Mouse (Mus musculus) midbrain, postnatal 0 days (tissue): ENCODE results near the gene Ube2d1. TPM values are rescaled to one million over a fixed set of nuclear protein-coding genes. Genes with fewer than 3 reads are reported as not detected.

Experiments
- ATAC-seq: fragments of 200-750 bp; cut with Nextera tagmentation; 2 replicates; pipeline ENCODE4 v1.8.0; 2017; ENCODE audit warnings: moderate number of reproducible peaks, mild to moderate bottlenecking, moderate TSS enrichment, moderate library complexity; ENCODE audit not compliant: low FRiP score
- DNase-seq: peaks from one replicate; pipeline ENCODE4 v3.0.0-alpha.2; 2015; ENCODE audit warnings: low spot score
- H3K27ac ChIP-seq: fragments of 300-500 bp; sonication (generic); 2 replicates; pipeline ENCODE4 v1.5.1; 2014; ENCODE audit warnings: low read depth, mild to moderate bottlenecking, low read length, mixed read lengths
- H3K27me3 ChIP-seq: fragments of 300-500 bp; sonication (generic); 2 replicates; pipeline ENCODE4 v1.6.1; 2014; ENCODE audit warnings: low read length, control low read depth, mixed read lengths; ENCODE audit not compliant: insufficient read depth
- H3K36me3 ChIP-seq: fragments of 300-500 bp; sonication (generic); 2 replicates; pipeline ENCODE4 v1.6.1; 2014; ENCODE audit warnings: low read length, control low read depth, mixed read lengths; ENCODE audit not compliant: insufficient read depth
- H3K4me1 ChIP-seq: fragments of 300-500 bp; sonication (generic); 2 replicates; pipeline ENCODE4 v1.6.1; 2014; ENCODE audit warnings: mild to moderate bottlenecking, control low read depth, antibody characterized with exemption, low read length, mixed read lengths; ENCODE audit not compliant: insufficient read depth
- H3K4me2 ChIP-seq: fragments of 300-500 bp; sonication (generic); 2 replicates; pipeline ENCODE4 v1.6.1; 2014; ENCODE audit warnings: low read depth, mild to moderate bottlenecking, low read length, mixed read lengths; ENCODE audit not compliant: poor library complexity, severe bottlenecking
- H3K4me3 ChIP-seq: fragments of 300-500 bp; sonication (generic); 2 replicates; pipeline ENCODE4 v1.5.1; 2014; ENCODE audit warnings: low read depth, mild to moderate bottlenecking, low read length, moderate library complexity
- H3K9ac ChIP-seq: fragments of 300-500 bp; sonication (generic); replicated peaks from 2 replicates; pipeline ENCODE4 v1.6.1; 2014; ENCODE audit warnings: mild to moderate bottlenecking, low read length, moderate library complexity, mixed read lengths; ENCODE audit not compliant: poor library complexity, severe bottlenecking
- H3K9me3 ChIP-seq: fragments of 300-500 bp; sonication (generic); 2 replicates; pipeline ENCODE4 v1.6.1; 2016; ENCODE audit warnings: low read length, control low read depth
- CTCF ChIP-seq: IDR thresholded peaks from 2 replicates; pipeline ENCODE4 v1.5.1; 2016; ENCODE audit warnings: antibody characterized with exemption, mild to moderate bottlenecking
- WGBS: fragments of 180-500 bp; shearing (Covaris S2); extraction: QIAGEN DNeasy Blood & Tissue Kit; methylation state at CpG from one replicate; pipeline ENCODE4 v1.1.7; 2014; 5-methylcytosine and 5-hydroxymethylcytosine counted together
- polyA plus RNA-seq: library from polyadenylated mRNA; unstranded; fragments of >200 nt; fragmentation: Nextera tagmentation; extraction: Ambion mirVana; gene quantifications from 2 replicates; pipeline ENCODE4 v1.2.1, GENCODE M21; 2015
- total RNA-seq: library from RNA; depleted of rRNA; stranded (reverse); fragments of >200 nt; gene quantifications from 2 replicates; pipeline ENCODE4 v1.2.3, GENCODE M21; 2014

Gene Ube2d1
- total and polyA plus RNA-seq, 2 experiments from 2014 or later = 100 to 179 TPM

- ATAC-seq (no peak), DNase-seq (no peak)
- Histone ChIP-seq H3K4me1 (no peaks in the 10 kb centered on the region), H3K27me3 (no peaks in the 10 kb centered on the region), H3K36me3 (peaks cover 13% of the 10 kb centered on the region), H3K27ac (no peak overlapping the region), H3K9me3 (no peaks in the 10 kb centered on the region), H3K4me3 (no peak overlapping the region), H3K9ac (no peak overlapping the region), H3K4me2 (no peak overlapping the region)
- 86% methylated on average over 5 of the region's 5 CpGs for WGBS
- no peak for TF ChIP-seq CTCF
Observed at GRCm38 (mm10) chr10:71251256-71251655, 33.8 kb downstream of the Ube2d1 start.

- Histone ChIP-seq H3K27ac (no peak overlapping the region), H3K4me1 (no peaks in the 10 kb centered on the region), H3K27me3 (no peaks in the 10 kb centered on the region), H3K4me2 (no peak overlapping the region), H3K36me3 (peaks cover 9% of the 10 kb centered on the region), H3K9me3 (no peaks in the 10 kb centered on the region), H3K9ac (no peak overlapping the region), H3K4me3 (no peak overlapping the region)
- WGBS = 82% methylated on average over 17 of the region's 17 CpGs
- no peak for DNase-seq
- no peak for TF ChIP-seq CTCF
- ATAC-seq = no peak
Observed at GRCm38 (mm10) chr10:71250472-71250871, 34.6 kb downstream of the Ube2d1 start.

- 84% methylated on average over 10 of the region's 10 CpGs for WGBS
- no peak for TF ChIP-seq CTCF
- H3K27me3 ChIP-seq = no peaks in the 10 kb centered on the region
- no peak for ATAC-seq
- 0 out of 2 replicates have a peak, but pooled peaks cover 1% of the 10 kb centered on the region for H3K36me3 ChIP-seq
- H3K27ac ChIP-seq = no peak overlapping the region
- H3K9me3 ChIP-seq = no peaks in the 10 kb centered on the region
- DNase-seq = no peak
- H3K4me3 ChIP-seq = no peak overlapping the region
- no peaks in the 10 kb centered on the region for H3K4me1 ChIP-seq
- no peak overlapping the region for H3K9ac ChIP-seq
- H3K4me2 ChIP-seq = no peak overlapping the region
Observed at GRCm38 (mm10) chr10:71249086-71249880, 35.8 kb downstream of the Ube2d1 start.

- 51% methylated on average over 7 of the region's 7 CpGs for WGBS
- no peak for DNase-seq
- Histone ChIP-seq H3K9ac (no peak overlapping the region), H3K4me3 (no peak overlapping the region), H3K9me3 (no peaks in the 10 kb centered on the region), H3K4me2 (no peak overlapping the region), H3K27me3 (no peaks in the 10 kb centered on the region), H3K4me1 (no peaks in the 10 kb centered on the region), H3K36me3 (no peaks in the 10 kb centered on the region), H3K27ac (no peak overlapping the region)
- ATAC-seq = no peak
- no peak for TF ChIP-seq CTCF
Observed at GRCm38 (mm10) chr10:71246956-71247355, 38.1 kb downstream of the Ube2d1 start.

- ATAC-seq (no peak), DNase-seq (no peak)
- Histone ChIP-seq H3K27ac (no peak overlapping the region), H3K4me1 (no peaks in the 10 kb centered on the region), H3K9ac (no peak overlapping the region), H3K4me3 (no peak overlapping the region), H3K27me3 (no peaks in the 10 kb centered on the region), H3K36me3 (no peaks in the 10 kb centered on the region; the same call in 1 of the 2 replicates), H3K4me2 (no peak overlapping the region), H3K9me3 (no peaks in the 10 kb centered on the region)
- TF ChIP-seq CTCF = no peak
- 68% methylated on average over 6 of the region's 6 CpGs for WGBS
Observed at GRCm38 (mm10) chr10:71239479-71240120, 45.5 kb downstream of the Ube2d1 start.

- 5% methylated on average over 7 of the region's 7 CpGs for WGBS
- no peak for TF ChIP-seq CTCF
- Histone ChIP-seq H3K27ac (peak within 1 kb of the TSS; percentile 68), H3K9ac (peak within 1 kb of the TSS; percentile 85), H3K4me3 (peak within 1 kb of the TSS; percentile 90), H3K27me3 (no peaks in the 10 kb centered on the region), H3K4me2 (peak within 1 kb of the TSS; percentile 89), H3K9me3 (no peaks in the 10 kb centered on the region), H3K4me1 (no peaks in the 10 kb centered on the region), H3K36me3 (peaks cover 7% of the 10 kb centered on the region; the same call in 1 of the 2 replicates)
- ATAC-seq = no peak
- no peak for DNase-seq
Observed at GRCm38 (mm10) chr10:71238240-71238554, 46.9 kb downstream of the Ube2d1 start, which contains the start of gene Tfam. TSS of gene Tfam (minus strand) at chr10:71238280.
